Mouse (Mus musculus): ENCODE measurements around the gene Pdzrn3. TPM values are rescaled to one million over a fixed set of nuclear protein-coding genes. Genes with fewer than 3 reads are reported as not detected.

The Pdzrn3 gene
- polyA plus RNA-seq, 1 experiment from 2014 or later = 6.4 TPM

GRCm38 (mm10) chr6:101263544-101263943, 114.2 kb downstream of the Pdzrn3 start:
- Histone ChIP-seq H3K27ac (ENCODE audit: low read depth, low read length) (no peak overlapping the region), H3K4me3 (ENCODE audit: low read depth, low read length) (no peak overlapping the region), H3K4me2 (ENCODE audit: low read depth, low read length, severe bottlenecking) (no peak overlapping the region), H3K36me3 (ENCODE audit: control insufficient read depth, insufficient read depth, low read length) (no peaks in the 10 kb centered on the region), H3K4me1 (replicated peaks; ENCODE audit: control insufficient read depth, insufficient read depth, low read length) (peaks cover 17% of the 10 kb centered on the region; the same call in 1 of the 2 replicates), H3K9ac (ENCODE audit: low read length) (no peak overlapping the region), H3K27me3 (ENCODE audit: control insufficient read depth, insufficient read depth, low read length) (no peaks in the 10 kb centered on the region; the same call in 1 of the 2 replicates), H3K9me3 (ENCODE audit: control insufficient read depth, low read length) (no peaks in the 10 kb centered on the region)
- peak; percentile 31 for ATAC-seq (replicated peaks; ENCODE audit: low FRiP score)
- 6% methylated on average over 4 of the region's 4 CpGs for WGBS
- no peak for DNase-seq (ENCODE audit: low spot score)

GRCm38 (mm10) chr6:101261513-101261912, 116.2 kb downstream of the Pdzrn3 start:
- WGBS = 9% methylated on average over 4 of the region's 4 CpGs
- peak; percentile 70 for DNase-seq (ENCODE audit: low spot score)
- H3K4me1 ChIP-seq (replicated peaks; ENCODE audit: control insufficient read depth, insufficient read depth, low read length) = peaks cover 10% of the 10 kb centered on the region; the same call in 1 of the 2 replicates
- H3K27me3 ChIP-seq (ENCODE audit: control insufficient read depth, insufficient read depth, low read length) = no peaks in the 10 kb centered on the region; the same call in 1 of the 2 replicates
- H3K27ac ChIP-seq (ENCODE audit: low read depth, low read length) = no peak overlapping the region
- H3K9me3 ChIP-seq (ENCODE audit: control insufficient read depth, low read length) = no peaks in the 10 kb centered on the region
- no peak overlapping the region for H3K4me2 ChIP-seq (ENCODE audit: low read depth, low read length, severe bottlenecking)
- no peaks in the 10 kb centered on the region for H3K36me3 ChIP-seq (ENCODE audit: control insufficient read depth, insufficient read depth, low read length)
- no peak overlapping the region for H3K4me3 ChIP-seq (ENCODE audit: low read depth, low read length)
- no peak overlapping the region for H3K9ac ChIP-seq (ENCODE audit: low read length)
- ATAC-seq (replicated peaks; ENCODE audit: low FRiP score) = peak; percentile 37; the same call in 1 of the 2 replicates

- DNase-seq (ENCODE audit: low spot score) (no peak), ATAC-seq (replicated peaks; ENCODE audit: low FRiP score) (no peak)
- Histone ChIP-seq H3K36me3 (ENCODE audit: control insufficient read depth, insufficient read depth, low read length) (no peaks in the 10 kb centered on the region), H3K4me2 (ENCODE audit: low read depth, low read length, severe bottlenecking) (no peak overlapping the region), H3K27ac (ENCODE audit: low read depth, low read length) (no peak overlapping the region), H3K4me3 (ENCODE audit: low read depth, low read length) (no peak overlapping the region), H3K4me1 (replicated peaks; ENCODE audit: control insufficient read depth, insufficient read depth, low read length) (peaks cover 10% of the 10 kb centered on the region; the same call in 1 of the 2 replicates), H3K9ac (ENCODE audit: low read length) (no peak overlapping the region), H3K27me3 (ENCODE audit: control insufficient read depth, insufficient read depth, low read length) (no peaks in the 10 kb centered on the region), H3K9me3 (ENCODE audit: control insufficient read depth, low read length) (no peaks in the 10 kb centered on the region)
- 94% methylated on average over 5 of the region's 5 CpGs for WGBS
These were observed 118.3 kb downstream of the Pdzrn3 start for GRCm38 (mm10) chr6:101259411-101259810.

- no peak overlapping the region for H3K27ac ChIP-seq (ENCODE audit: low read depth, low read length)
- H3K9ac ChIP-seq (ENCODE audit: low read length) = no peak overlapping the region
- H3K4me3 ChIP-seq (ENCODE audit: low read depth, low read length) = no peak overlapping the region
- 97% methylated on average over 6 of the region's 6 CpGs for WGBS
- ATAC-seq (replicated peaks; ENCODE audit: low FRiP score) (no peak), DNase-seq (ENCODE audit: low spot score) (no peak)
- H3K4me1 ChIP-seq (replicated peaks; ENCODE audit: control insufficient read depth, insufficient read depth, low read length) = peaks cover 3% of the 10 kb centered on the region; the same call in 1 of the 2 replicates
- no peaks in the 10 kb centered on the region for H3K9me3 ChIP-seq (ENCODE audit: control insufficient read depth, low read length)
- H3K36me3 ChIP-seq (ENCODE audit: control insufficient read depth, insufficient read depth, low read length) = no peaks in the 10 kb centered on the region
- no peaks in the 10 kb centered on the region for H3K27me3 ChIP-seq (ENCODE audit: control insufficient read depth, insufficient read depth, low read length)
- H3K4me2 ChIP-seq (ENCODE audit: low read depth, low read length, severe bottlenecking) = no peak overlapping the region
These were observed 120.3 kb downstream of the Pdzrn3 start for GRCm38 (mm10) chr6:101257418-101257817.

GRCm38 (mm10) chr6:101254652-101255051, 123.0 kb downstream of the Pdzrn3 start:
- ATAC-seq (replicated peaks; ENCODE audit: low FRiP score) = no peak
- Histone ChIP-seq H3K4me3 (ENCODE audit: low read depth, low read length) (no peak overlapping the region), H3K27me3 (ENCODE audit: control insufficient read depth, insufficient read depth, low read length) (no peaks in the 10 kb centered on the region), H3K36me3 (ENCODE audit: control insufficient read depth, insufficient read depth, low read length) (no peaks in the 10 kb centered on the region), H3K27ac (ENCODE audit: low read depth, low read length) (no peak overlapping the region), H3K9ac (ENCODE audit: low read length) (no peak overlapping the region), H3K4me2 (ENCODE audit: low read depth, low read length, severe bottlenecking) (no peak overlapping the region), H3K4me1 (replicated peaks; ENCODE audit: control insufficient read depth, insufficient read depth, low read length) (peaks cover 7% of the 10 kb centered on the region; the same call in 1 of the 2 replicates), H3K9me3 (ENCODE audit: control insufficient read depth, low read length) (no peaks in the 10 kb centered on the region)
- DNase-seq (ENCODE audit: low spot score) = no peak
- WGBS = 64% methylated on average over 4 of the region's 4 CpGs

GRCm38 (mm10) chr6:101251916-101252603, 125.6 kb downstream of the Pdzrn3 start:
- peaks cover 7% of the 10 kb centered on the region; the same call in 1 of the 2 replicates for H3K4me1 ChIP-seq (replicated peaks; ENCODE audit: control insufficient read depth, insufficient read depth, low read length)
- ATAC-seq (replicated peaks; ENCODE audit: low FRiP score) = 0 out of 2 replicates have a peak, but pooled peaks have one; percentile 28
- 36% methylated on average over 12 of the region's 12 CpGs for WGBS
- H3K4me2 ChIP-seq (ENCODE audit: low read depth, low read length, severe bottlenecking) = no peak overlapping the region
- no peak overlapping the region for H3K27ac ChIP-seq (ENCODE audit: low read depth, low read length)
- no peak overlapping the region for H3K9ac ChIP-seq (ENCODE audit: low read length)
- H3K4me3 ChIP-seq (ENCODE audit: low read depth, low read length) = no peak overlapping the region
- DNase-seq (ENCODE audit: low spot score) = no peak
- no peaks in the 10 kb centered on the region for H3K27me3 ChIP-seq (ENCODE audit: control insufficient read depth, insufficient read depth, low read length)
- no peaks in the 10 kb centered on the region for H3K9me3 ChIP-seq (ENCODE audit: control insufficient read depth, low read length)
- no peaks in the 10 kb centered on the region for H3K36me3 ChIP-seq (ENCODE audit: control insufficient read depth, insufficient read depth, low read length)

GRCm38 (mm10) chr6:101251160-101251559, 126.5 kb downstream of the Pdzrn3 start:
- Histone ChIP-seq H3K27me3 (ENCODE audit: control insufficient read depth, insufficient read depth, low read length) (no peaks in the 10 kb centered on the region), H3K36me3 (ENCODE audit: control insufficient read depth, insufficient read depth, low read length) (no peaks in the 10 kb centered on the region), H3K27ac (ENCODE audit: low read depth, low read length) (no peak overlapping the region), H3K4me1 (replicated peaks; ENCODE audit: control insufficient read depth, insufficient read depth, low read length) (peaks cover 7% of the 10 kb centered on the region; the same call in 1 of the 2 replicates), H3K9me3 (ENCODE audit: control insufficient read depth, low read length) (no peaks in the 10 kb centered on the region), H3K4me2 (ENCODE audit: low read depth, low read length, severe bottlenecking) (no peak overlapping the region), H3K9ac (ENCODE audit: low read length) (no peak overlapping the region), H3K4me3 (ENCODE audit: low read depth, low read length) (no peak overlapping the region)
- ATAC-seq (replicated peaks; ENCODE audit: low FRiP score) = no peak
- no peak for DNase-seq (ENCODE audit: low spot score)
- 45% methylated on average over 5 of the region's 5 CpGs for WGBS

GRCm38 (mm10) chr6:101246137-101246536, 131.6 kb downstream of the Pdzrn3 start:
- Histone ChIP-seq H3K9ac (ENCODE audit: low read length) (no peak overlapping the region), H3K9me3 (ENCODE audit: control insufficient read depth, low read length) (no peaks in the 10 kb centered on the region), H3K27me3 (ENCODE audit: control insufficient read depth, insufficient read depth, low read length) (no peaks in the 10 kb centered on the region), H3K36me3 (ENCODE audit: control insufficient read depth, insufficient read depth, low read length) (no peaks in the 10 kb centered on the region), H3K27ac (ENCODE audit: low read depth, low read length) (no peak overlapping the region), H3K4me3 (ENCODE audit: low read depth, low read length) (no peak overlapping the region), H3K4me2 (ENCODE audit: low read depth, low read length, severe bottlenecking) (no peak overlapping the region), H3K4me1 (replicated peaks; ENCODE audit: control insufficient read depth, insufficient read depth, low read length) (peaks cover 4% of the 10 kb centered on the region; the same call in 1 of the 2 replicates)
- WGBS = 78% methylated on average over 4 of the region's 4 CpGs
- ATAC-seq (replicated peaks; ENCODE audit: low FRiP score) (no peak), DNase-seq (ENCODE audit: low spot score) (no peak)

- Histone ChIP-seq H3K4me2 (ENCODE audit: low read depth, low read length, severe bottlenecking) (no peak overlapping the region), H3K36me3 (ENCODE audit: control insufficient read depth, insufficient read depth, low read length) (no peaks in the 10 kb centered on the region), H3K27me3 (ENCODE audit: control insufficient read depth, insufficient read depth, low read length) (no peaks in the 10 kb centered on the region), H3K4me1 (replicated peaks; ENCODE audit: control insufficient read depth, insufficient read depth, low read length) (no peaks in the 10 kb centered on the region), H3K9me3 (ENCODE audit: control insufficient read depth, low read length) (no peaks in the 10 kb centered on the region), H3K9ac (ENCODE audit: low read length) (no peak overlapping the region), H3K4me3 (ENCODE audit: low read depth, low read length) (no peak overlapping the region), H3K27ac (ENCODE audit: low read depth, low read length) (no peak overlapping the region)
- 94% methylated on average over 3 of the region's 3 CpGs for WGBS
- ATAC-seq (replicated peaks; ENCODE audit: low FRiP score) = no peak
- no peak for DNase-seq (ENCODE audit: low spot score)
These were observed 133.3 kb downstream of the Pdzrn3 start for GRCm38 (mm10) chr6:101244355-101244754.

All from forebrain, embryonic 11.5 days (tissue).